Mouse (Mus musculus) hindbrain, embryonic 12.5 days (tissue): ENCODE measurements around the gene Rcn3. TPM values are rescaled to one million over a fixed set of nuclear protein-coding genes. Genes with fewer than 3 reads are reported as not detected.
"Not testable (repeated sequence)": the region's sequence is repeated elsewhere in the genome, so short reads cannot be mapped to it uniquely, and the experiment has no call there.

ENCODE experiments used
- ATAC-seq: fragments of 200-750 bp; cut with Nextera tagmentation; 2 replicates; pipeline ENCODE4 v1.8.0; 2017; ENCODE audit warnings: moderate TSS enrichment; ENCODE audit not compliant: low FRiP score
- H3K27ac ChIP-seq: fragments of 300-500 bp; sonication (generic); 2 replicates; pipeline ENCODE4 v1.5.1; 2016; ENCODE audit warnings: mild to moderate bottlenecking
- H3K27me3 ChIP-seq: fragments of 300-500 bp; sonication (generic); 2 replicates; pipeline ENCODE4 v1.6.1; 2016; ENCODE audit warnings: mild to moderate bottlenecking
- H3K36me3 ChIP-seq: fragments of 300-500 bp; sonication (generic); 2 replicates; pipeline ENCODE4 v1.6.1; 2016; ENCODE audit warnings: mild to moderate bottlenecking
- H3K4me1 ChIP-seq: fragments of 300-500 bp; sonication (generic); 2 replicates; pipeline ENCODE4 v1.6.1; 2016
- H3K4me2 ChIP-seq: fragments of 300-500 bp; sonication (generic); replicated peaks from 2 replicates; pipeline ENCODE4 v1.6.1; 2016; ENCODE audit warnings: mild to moderate bottlenecking
- H3K4me3 ChIP-seq: fragments of 300-500 bp; sonication (generic); 2 replicates; pipeline ENCODE4 v1.5.1; 2016; ENCODE audit warnings: mild to moderate bottlenecking
- H3K9ac ChIP-seq: fragments of 300-500 bp; sonication (generic); 2 replicates; pipeline ENCODE4 v1.6.1; 2016; ENCODE audit warnings: mild to moderate bottlenecking, moderate library complexity
- H3K9me3 ChIP-seq: fragments of 300-500 bp; sonication (generic); replicated peaks from 2 replicates; pipeline ENCODE4 v1.6.1; 2016; ENCODE audit warnings: mild to moderate bottlenecking
- WGBS: fragments of 180-500 bp; shearing (Covaris S2); methylation state at CpG from one replicate; pipeline ENCODE4 v1.1.7; 2016; 5-methylcytosine and 5-hydroxymethylcytosine counted together
- polyA plus RNA-seq: library from polyadenylated mRNA; unstranded; fragments of >200 nt; fragmentation: Nextera tagmentation; extraction: Ambion mirVana; gene quantifications from 2 replicates; pipeline ENCODE4 v1.2.1, GENCODE M21; 2016

Rcn3 gene
- polyA plus RNA-seq, 1 experiment from 2014 or later: 177 TPM

DNA sequence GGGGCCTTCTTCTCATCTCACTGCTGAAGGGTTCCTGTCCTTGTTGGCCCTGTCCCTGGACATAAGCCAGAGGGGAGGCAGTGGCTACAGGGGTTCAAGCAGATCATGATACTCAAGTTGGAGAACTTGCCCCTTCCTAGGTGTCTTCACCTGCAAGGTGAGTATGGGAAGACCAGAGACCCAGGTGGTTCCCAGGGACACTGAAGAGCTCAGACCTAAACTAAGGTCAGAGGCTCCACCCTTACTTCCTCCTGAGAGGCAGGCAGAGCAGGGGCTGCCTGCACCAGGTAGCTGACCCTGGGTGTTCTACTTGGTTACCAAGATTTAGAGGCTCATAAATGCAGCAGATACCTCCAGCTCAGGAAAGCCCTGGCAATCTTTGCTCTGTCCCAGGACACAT lies 29.9 kb upstream of the Rcn3 start:
- no peaks in the 10 kb centered on the region for H3K9me3 ChIP-seq
- no peak overlapping the region for H3K4me2 ChIP-seq
- peaks cover 72% of the 10 kb centered on the region for H3K36me3 ChIP-seq
- no peak for ATAC-seq
- H3K9ac ChIP-seq: peak overlapping the region; percentile 33; the same call in 1 of the 2 replicates
- no peaks in the 10 kb centered on the region for H3K27me3 ChIP-seq
- peaks cover 33% of the 10 kb centered on the region for H3K4me1 ChIP-seq
- no peak overlapping the region for H3K27ac ChIP-seq
- H3K4me3 ChIP-seq: no peak overlapping the region

DNA sequence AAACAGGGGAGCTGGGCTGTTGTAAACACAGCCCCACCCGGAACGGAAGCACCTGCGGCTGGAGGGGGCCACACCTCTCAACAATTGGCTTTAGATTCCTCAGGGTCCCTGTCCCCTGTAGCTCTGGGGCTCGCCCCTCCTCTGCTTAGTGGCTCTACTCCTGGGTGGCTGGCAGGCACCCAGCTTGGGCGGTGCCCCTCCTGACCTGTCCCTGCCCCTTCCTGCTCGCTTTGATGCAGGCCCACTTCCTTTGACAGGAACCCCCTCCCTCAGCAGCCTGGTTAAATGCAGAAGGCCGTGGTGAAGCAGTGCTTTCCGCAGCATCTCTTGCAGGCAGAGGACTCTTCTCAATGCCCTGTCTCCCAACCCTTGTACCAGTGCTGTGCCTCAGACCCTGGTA lies 29.4 kb upstream of the Rcn3 start:
- Histone ChIP-seq H3K4me2 (no peak overlapping the region), H3K9me3 (no peaks in the 10 kb centered on the region), H3K36me3 (peaks cover 66% of the 10 kb centered on the region), H3K27me3 (no peaks in the 10 kb centered on the region), H3K4me1 (peaks cover 28% of the 10 kb centered on the region), H3K9ac (peak overlapping the region; percentile 33; the same call in 1 of the 2 replicates), H3K27ac (no peak overlapping the region), H3K4me3 (no peak overlapping the region)
- WGBS: 81% methylated on average over 8 of the region's 8 CpGs
- ATAC-seq: no peak

- Histone ChIP-seq H3K4me2 (no peak overlapping the region), H3K9me3 (no peaks in the 10 kb centered on the region), H3K27ac (no peak overlapping the region), H3K36me3 (peaks cover 52% of the 10 kb centered on the region), H3K4me1 (peaks cover 23% of the 10 kb centered on the region), H3K9ac (no peak overlapping the region), H3K4me3 (no peak overlapping the region), H3K27me3 (no peaks in the 10 kb centered on the region)
- 80% methylated on average over 5 of the region's 5 CpGs for WGBS
- ATAC-seq: no peak
Measured at GRCm38 (mm10) chr7:45119780-45120709, 28.0 kb upstream of the Rcn3 start.

DNA sequence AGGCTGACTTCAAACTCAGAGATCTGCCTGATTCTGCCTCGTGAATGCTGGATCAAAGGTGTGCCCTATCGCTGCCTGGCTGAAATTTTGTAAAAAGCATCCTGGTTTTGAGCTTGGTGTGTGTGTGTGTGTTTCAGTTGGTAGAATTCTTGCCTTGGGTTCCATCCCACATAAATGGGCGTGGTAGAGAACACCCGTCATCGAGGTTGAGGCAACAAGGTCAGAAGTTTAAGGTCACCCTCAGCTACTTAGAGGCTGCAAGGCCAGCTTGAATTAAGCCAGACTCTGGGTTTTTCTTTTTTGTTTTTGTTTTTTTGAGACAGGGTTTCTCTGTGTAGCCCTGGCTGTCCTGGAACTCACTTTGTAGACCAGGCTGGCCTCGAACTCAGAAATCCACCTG lies 26.3 kb upstream of the Rcn3 start:
- Histone ChIP-seq H3K4me1 (peaks cover 18% of the 10 kb centered on the region), H3K36me3 (peaks cover 51% of the 10 kb centered on the region), H3K9ac (no peak overlapping the region), H3K9me3 (no peaks in the 10 kb centered on the region), H3K4me3 (no peak overlapping the region), H3K27ac (no peak overlapping the region), H3K27me3 (no peaks in the 10 kb centered on the region), H3K4me2 (no peak overlapping the region)
- WGBS: 86% methylated on average over 6 of the region's 6 CpGs
- ATAC-seq: no peak

DNA sequence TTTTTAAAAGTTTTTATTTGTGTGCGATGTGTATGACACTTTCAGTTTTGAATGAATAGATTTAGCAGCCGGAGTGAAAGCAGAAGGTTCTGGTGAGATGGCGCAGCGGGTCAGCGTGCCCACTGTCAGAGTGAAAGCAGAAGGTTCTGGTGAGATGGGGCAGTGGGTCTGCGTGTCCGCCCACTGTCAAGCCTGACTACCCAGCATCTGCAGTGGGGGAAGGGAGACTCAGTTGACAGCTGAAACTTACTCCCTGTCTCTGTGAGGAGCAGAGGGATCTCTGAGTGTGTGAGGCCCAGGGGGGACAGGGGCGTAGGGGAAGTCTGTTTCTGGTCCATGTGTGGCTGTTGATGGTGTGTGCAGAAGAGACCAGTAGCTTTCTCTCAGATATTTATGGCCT lies 25.5 kb upstream of the Rcn3 start:
- Histone ChIP-seq H3K4me1 (peaks cover 10% of the 10 kb centered on the region), H3K36me3 (peaks cover 47% of the 10 kb centered on the region), H3K27me3 (no peaks in the 10 kb centered on the region), H3K4me2 (no peak overlapping the region), H3K9ac (no peak overlapping the region), H3K4me3 (no peak overlapping the region), H3K9me3 (no peaks in the 10 kb centered on the region), H3K27ac (no peak overlapping the region)
- no peak for ATAC-seq
- WGBS: 80% methylated on average over 8 of the region's 8 CpGs

- no peak for ATAC-seq
- no peak overlapping the region for H3K4me3 ChIP-seq
- 87% methylated on average over 2 of the region's 2 CpGs for WGBS
- no peaks in the 10 kb centered on the region for H3K27me3 ChIP-seq
- peaks cover 9% of the 10 kb centered on the region for H3K36me3 ChIP-seq
- H3K4me2 ChIP-seq: no peak overlapping the region
- no peak overlapping the region for H3K9ac ChIP-seq
- H3K9me3 ChIP-seq: no peaks in the 10 kb centered on the region
- no peaks in the 10 kb centered on the region for H3K4me1 ChIP-seq
- H3K27ac ChIP-seq: no peak overlapping the region
Measured at GRCm38 (mm10) chr7:45113476-45113875, 21.5 kb upstream of the Rcn3 start.

GRCm38 (mm10) chr7:45112529-45112928 lies 20.5 kb upstream of the Rcn3 start:
- Histone ChIP-seq H3K4me3 (no peak overlapping the region), H3K9me3 (no peaks in the 10 kb centered on the region), H3K27ac (no peak overlapping the region), H3K4me1 (no peaks in the 10 kb centered on the region), H3K36me3 (peaks cover 1% of the 10 kb centered on the region; the same call in 1 of the 2 replicates), H3K27me3 (no peaks in the 10 kb centered on the region), H3K4me2 (no peak overlapping the region), H3K9ac (no peak overlapping the region)
- WGBS: 61% methylated on average over 3 of the region's 3 CpGs
- ATAC-seq: no peak

GRCm38 (mm10) chr7:45111940-45112339 lies 19.9 kb upstream of the Rcn3 start:
- H3K9me3 ChIP-seq: no peaks in the 10 kb centered on the region
- no peaks in the 10 kb centered on the region for H3K4me1 ChIP-seq
- H3K27me3 ChIP-seq: no peaks in the 10 kb centered on the region
- H3K4me2 ChIP-seq: no peak overlapping the region
- no peak overlapping the region for H3K27ac ChIP-seq
- H3K4me3 ChIP-seq: no peak overlapping the region
- 73% methylated on average over 2 of the region's 2 CpGs for WGBS
- no peak overlapping the region for H3K9ac ChIP-seq
- no peak for ATAC-seq
- H3K36me3 ChIP-seq: no peaks in the 10 kb centered on the region

GRCm38 (mm10) chr7:45110089-45110488 lies 18.1 kb upstream of the Rcn3 start:
- not testable (repeated sequence) for H3K36me3 ChIP-seq, H3K9me3 ChIP-seq, H3K4me2 ChIP-seq, H3K27me3 ChIP-seq, H3K4me1 ChIP-seq, ATAC-seq, H3K27ac ChIP-seq, H3K4me3 ChIP-seq, H3K9ac ChIP-seq
- whole genome bisulfite sequencing: 89% methylated on average over 4 of the region's 4 CpGs

- no peak overlapping the region for H3K27ac ChIP-seq
- H3K36me3 ChIP-seq: no peaks in the 10 kb centered on the region
- H3K4me2 ChIP-seq: no peak overlapping the region
- 50% methylated on average over 5 of the region's 5 CpGs for WGBS
- H3K27me3 ChIP-seq: no peaks in the 10 kb centered on the region
- no peak overlapping the region for H3K9ac ChIP-seq
- H3K4me3 ChIP-seq: no peak overlapping the region
- H3K9me3 ChIP-seq: no peaks in the 10 kb centered on the region
- ATAC-seq: no peak
- H3K4me1 ChIP-seq: 0 out of 2 replicates have a peak, but pooled peaks cover 5% of the 10 kb centered on the region
Measured at GRCm38 (mm10) chr7:45107052-45107645, 15.1 kb upstream of the Rcn3 start.

DNA sequence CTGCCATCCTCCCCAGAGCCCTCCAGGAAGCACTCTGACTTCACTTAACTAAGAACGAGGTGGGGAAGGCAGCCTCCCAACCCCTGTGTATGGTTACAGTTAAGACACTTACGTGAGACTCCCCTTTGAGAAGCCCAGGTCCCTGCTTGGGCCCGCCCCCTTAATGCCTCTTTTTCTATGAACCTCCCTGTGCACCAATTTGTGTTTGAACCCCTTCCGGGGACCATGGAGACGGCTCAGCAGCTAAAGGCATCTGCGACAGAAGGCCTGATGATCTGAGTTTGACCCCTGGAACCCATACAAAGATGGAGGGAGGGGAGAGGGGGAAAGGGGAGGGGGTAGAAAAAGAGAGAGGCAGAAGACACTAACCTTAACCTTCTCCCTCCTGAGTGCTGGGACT lies 14.4 kb upstream of the Rcn3 start:
- Histone ChIP-seq H3K9me3 (no peaks in the 10 kb centered on the region), H3K9ac (no peak overlapping the region), H3K27ac (no peak overlapping the region), H3K4me3 (no peak overlapping the region), H3K4me2 (no peak overlapping the region), H3K36me3 (no peaks in the 10 kb centered on the region), H3K27me3 (no peaks in the 10 kb centered on the region), H3K4me1 (0 out of 2 replicates have a peak, but pooled peaks cover 5% of the 10 kb centered on the region)
- WGBS: 28% methylated on average over 6 of the region's 6 CpGs
- ATAC-seq: no peak

DNA sequence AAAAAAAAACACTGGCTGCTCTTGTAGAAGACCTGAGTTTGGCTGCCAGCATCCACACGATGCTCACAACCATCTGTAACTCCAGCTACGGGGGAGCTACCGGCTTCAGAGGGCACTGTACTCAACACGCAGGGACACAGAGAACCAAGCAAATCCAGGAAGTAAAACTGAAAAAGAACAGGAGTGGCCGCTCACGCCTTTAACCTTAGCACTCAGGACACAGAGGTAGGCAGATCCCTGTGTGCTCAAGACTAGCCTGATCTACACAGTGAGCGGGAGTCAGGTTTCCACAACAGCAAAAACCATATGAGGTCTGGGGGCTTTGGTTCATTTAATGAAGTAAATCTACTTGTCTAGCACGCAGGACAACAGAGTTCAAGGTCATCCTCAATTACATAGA lies 13.5 kb upstream of the Rcn3 start:
- no peak for ATAC-seq
- no peaks in the 10 kb centered on the region for H3K27me3 ChIP-seq

More for the DNA sequence above, 13.5 kb upstream of the Rcn3 start:
- Histone ChIP-seq H3K9me3 (no peaks in the 10 kb centered on the region), H3K9ac (no peak overlapping the region), H3K4me2 (no peak overlapping the region), H3K4me1 (0 out of 2 replicates have a peak, but pooled peaks cover 5% of the 10 kb centered on the region), H3K27ac (no peak overlapping the region), H3K36me3 (no peaks in the 10 kb centered on the region), H3K4me3 (no peak overlapping the region)
- 82% methylated on average over 8 of the region's 8 CpGs for WGBS
